Mouse (Mus musculus): Measurements from ENCODE around the gene Vwa5b1. TPM values are rescaled to one million over a fixed set of nuclear protein-coding genes. Genes with fewer than 3 reads are reported as not detected.

The Vwa5b1 gene
- polyA plus RNA-seq, 1 experiment = not detected

DNA sequence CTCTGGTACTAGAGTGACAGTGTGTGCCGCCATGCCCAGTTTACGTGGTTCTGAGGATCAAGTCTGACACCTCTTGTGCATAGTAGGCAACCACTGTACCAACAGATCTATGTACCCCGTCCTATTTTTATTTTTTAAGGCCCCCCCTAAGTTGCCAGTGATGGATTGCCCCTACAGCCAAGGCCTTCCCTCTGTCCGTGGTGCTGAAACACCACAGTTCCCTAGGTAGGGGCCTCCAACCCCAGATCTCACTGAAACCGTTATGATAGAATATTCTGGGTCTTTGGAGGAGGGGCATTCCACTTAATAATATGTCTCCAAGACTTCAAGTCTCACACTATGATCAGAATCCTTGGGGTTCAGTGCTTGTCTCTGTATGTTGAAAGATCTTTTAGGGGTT, 85.1 kb downstream of the Vwa5b1 start:
- no peak for TF ChIP-seq GATA1 (IDR thresholded peaks at IDR 0.05; ENCODE audit: low read length)

DNA sequence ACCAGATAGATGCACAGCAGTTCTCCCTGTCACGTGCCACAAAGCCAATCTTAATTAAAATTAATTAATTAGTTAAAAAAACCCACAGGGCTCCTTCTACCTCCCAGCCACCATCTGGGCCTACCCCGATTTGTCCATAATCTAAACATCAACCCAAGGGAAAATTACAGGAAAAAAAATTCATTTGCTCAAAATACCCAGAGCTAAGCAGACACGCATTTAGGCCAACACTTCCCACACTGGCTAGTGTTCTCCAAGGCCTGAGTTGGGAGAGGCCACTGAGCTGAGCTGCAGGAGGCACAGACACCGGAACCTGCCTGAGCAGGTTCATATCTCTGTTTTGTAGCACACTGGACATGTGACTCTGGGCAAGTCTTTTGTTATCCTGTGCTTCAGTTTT, 86.7 kb downstream of the Vwa5b1 start:
- TF ChIP-seq GATA1 (IDR thresholded peaks at IDR 0.05; ENCODE audit: low read length) = no peak

DNA sequence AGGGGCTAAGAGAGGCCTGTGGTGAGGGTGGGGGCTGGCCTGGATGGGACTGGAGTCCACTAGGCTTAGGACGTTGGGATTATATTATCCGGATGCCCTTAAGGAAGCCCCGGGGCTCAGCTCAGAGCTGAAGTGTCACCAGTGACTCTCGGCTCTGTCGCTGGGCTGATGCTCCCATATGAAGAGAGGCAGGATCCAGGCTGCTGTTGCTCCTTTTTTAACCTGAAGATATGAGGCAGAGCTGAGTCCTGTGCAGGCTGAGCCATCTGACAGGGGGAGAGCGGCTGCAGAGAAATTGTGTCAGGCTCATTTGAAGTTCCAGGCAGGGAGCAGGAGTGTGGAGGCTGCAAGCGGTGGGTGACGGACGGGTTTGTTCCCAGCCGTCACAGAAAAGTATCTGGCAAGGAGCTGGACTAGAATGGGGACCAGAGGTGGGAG, 87.5 kb downstream of the Vwa5b1 start:
- TF ChIP-seq GATA1 (IDR thresholded peaks at IDR 0.05; ENCODE audit: low read length) = no peak

DNA sequence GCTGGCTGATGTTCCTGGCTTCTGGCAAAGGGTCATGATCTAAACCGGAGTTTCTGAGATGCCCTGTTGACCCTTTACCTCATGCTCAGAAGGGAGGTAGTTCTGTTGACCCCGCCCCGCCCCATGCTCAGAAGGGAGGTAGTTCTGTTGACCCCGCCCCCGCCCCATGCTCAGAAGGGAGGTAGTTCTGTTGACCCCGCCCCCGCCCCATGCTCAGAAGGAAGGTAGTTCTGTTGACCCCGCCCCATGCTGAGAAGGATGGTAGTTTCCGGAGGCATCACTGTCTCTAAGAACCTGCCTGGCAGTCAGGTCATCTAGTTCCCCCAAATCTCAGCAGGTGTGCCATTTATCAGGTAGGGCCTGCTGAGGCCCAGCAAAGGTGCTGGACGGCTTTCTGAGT, 88.1 kb downstream of the Vwa5b1 start:
- no peak for TF ChIP-seq GATA1 (IDR thresholded peaks at IDR 0.05; ENCODE audit: low read length)

DNA sequence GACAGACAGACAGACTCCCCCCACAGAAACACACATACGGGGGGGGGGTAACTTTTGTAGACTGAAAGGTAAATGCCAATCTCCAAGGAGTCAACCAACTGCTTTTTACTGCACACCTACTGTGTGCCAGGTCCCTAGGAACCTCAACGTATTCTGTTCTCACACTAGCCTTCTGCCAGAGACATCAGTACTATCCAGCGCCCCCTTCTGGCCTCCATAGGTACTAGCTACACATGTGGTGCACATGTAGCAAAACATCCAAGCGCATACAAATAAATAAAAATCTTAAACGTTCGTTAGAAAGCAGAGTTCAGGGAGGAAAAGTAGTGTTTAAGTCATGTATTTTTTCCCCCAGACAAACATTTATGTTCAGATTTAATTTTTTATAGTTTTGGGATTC, 88.6 kb downstream of the Vwa5b1 start:
- no peak for TF ChIP-seq GATA1 (IDR thresholded peaks at IDR 0.05; ENCODE audit: low read length)

DNA sequence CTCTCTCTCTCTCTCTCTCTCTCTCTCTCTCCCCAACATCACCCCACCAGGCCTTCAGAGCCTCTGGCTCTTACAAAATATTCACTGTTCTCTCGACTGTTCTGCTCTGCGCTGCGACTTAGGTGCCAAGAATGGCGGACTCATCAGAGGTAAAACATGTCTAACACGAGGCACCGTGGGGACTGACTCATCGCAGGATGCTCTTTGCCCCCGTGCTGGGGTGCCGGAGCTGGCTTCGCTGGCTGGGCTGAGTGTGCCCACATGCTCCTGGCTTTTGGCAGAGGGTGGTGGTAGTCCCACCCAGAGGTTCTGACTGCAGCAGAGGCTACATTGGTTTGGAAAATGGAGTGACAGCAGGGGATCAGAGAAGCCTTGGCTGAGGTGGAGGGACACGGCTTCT, 89.4 kb downstream of the Vwa5b1 start:
- no peak for TF ChIP-seq GATA1 (IDR thresholded peaks at IDR 0.05; ENCODE audit: low read length)

- no peak for TF ChIP-seq GATA1 (IDR thresholded peaks at IDR 0.05; ENCODE audit: low read length)
These were observed 92.5 kb downstream of the Vwa5b1 start for GRCm38 (mm10) chr4:138543177-138543576.

DNA sequence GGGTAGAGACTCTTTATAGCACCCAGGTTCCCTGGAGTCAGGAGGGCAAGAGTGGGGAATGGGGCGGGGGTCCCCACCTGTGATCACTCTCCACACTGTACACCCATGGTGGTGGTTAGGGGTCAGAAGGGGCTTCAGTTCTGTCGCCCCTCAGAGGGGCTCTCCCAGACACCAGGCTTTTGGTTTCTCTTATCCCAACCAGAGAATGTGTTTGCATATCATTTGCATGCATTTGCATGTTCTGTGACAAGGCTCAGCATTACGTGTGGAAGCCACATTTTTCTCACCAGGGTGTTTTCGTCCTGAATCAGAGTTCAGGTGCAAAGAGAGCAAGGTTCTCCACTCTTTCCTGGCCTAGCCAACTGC, 97.6 kb downstream of the Vwa5b1 start:
- no peak for TF ChIP-seq GATA1 (IDR thresholded peaks at IDR 0.05; ENCODE audit: low read length)

DNA sequence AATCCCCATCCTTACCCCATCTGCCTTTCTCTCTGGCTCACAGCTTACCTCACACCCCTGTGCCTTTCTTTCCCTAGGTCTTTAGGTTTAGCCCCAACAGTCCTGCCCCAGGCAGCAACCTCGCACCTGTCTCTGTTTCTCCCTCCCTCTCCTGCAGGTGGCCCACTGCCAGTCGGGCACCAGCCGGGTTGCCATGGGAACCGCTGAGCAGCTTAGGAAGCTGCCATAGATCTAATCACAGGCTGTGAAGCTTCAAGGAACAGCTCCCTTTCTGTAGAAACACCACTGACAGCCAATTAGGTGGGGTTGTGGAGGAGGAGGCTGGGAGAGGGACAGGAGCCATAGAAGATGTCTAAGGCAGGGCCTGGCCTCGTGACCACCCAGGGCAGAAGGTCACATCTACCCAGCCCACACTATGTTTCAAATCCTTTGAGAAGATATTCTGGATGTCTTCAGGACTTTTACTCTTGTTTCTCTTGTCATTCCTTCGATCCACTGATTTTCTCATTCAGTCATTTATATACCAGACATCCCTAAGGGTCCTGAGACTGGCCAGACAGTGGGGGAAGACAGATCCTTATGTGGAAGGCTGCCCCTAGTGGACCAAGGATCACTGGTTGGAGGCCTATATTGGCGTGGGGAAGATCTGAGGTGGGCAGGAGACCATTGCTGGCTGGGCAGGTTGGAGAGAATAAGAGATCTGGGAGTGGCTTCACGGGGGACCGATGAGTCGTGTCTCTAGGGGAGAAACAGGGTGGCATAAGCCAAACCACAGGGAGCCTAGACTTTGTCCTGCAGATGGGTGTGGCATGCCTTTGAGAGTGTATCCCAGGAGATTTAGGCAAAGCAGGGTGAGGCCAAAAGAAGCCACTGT, 98.2 kb downstream of the Vwa5b1 start:
- no peak for TF ChIP-seq GATA1 (IDR thresholded peaks at IDR 0.05; ENCODE audit: low read length)

DNA sequence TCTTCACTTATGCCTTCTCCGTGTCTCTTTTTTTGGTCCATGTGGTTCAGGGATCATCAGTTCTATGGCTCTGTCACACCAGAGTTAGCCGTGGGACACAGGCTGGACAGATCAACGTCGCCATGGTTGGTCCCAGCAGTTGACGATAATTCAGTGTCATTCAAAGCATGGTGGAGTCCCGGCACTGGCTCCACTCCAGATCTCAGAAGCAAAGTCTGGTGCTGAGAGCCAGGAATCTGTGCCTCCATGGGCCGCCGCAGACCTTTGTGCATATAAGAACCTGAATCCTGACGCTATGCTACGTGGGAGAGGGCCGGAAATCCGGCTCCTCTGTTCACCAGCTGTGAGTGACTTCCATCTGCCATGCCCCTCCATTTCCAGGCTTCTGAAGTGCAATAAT, 100.1 kb downstream of the Vwa5b1 start:
- no peak for TF ChIP-seq GATA1 (IDR thresholded peaks at IDR 0.05; ENCODE audit: low read length)

- no peak for TF ChIP-seq GATA1 (IDR thresholded peaks at IDR 0.05; ENCODE audit: low read length)
These were observed 101.8 kb downstream of the Vwa5b1 start for GRCm38 (mm10) chr4:138533877-138534276.

- no peak for TF ChIP-seq GATA1 (IDR thresholded peaks at IDR 0.05; ENCODE audit: low read length)
These were observed 103.9 kb downstream of the Vwa5b1 start for GRCm38 (mm10) chr4:138531761-138532160.

DNA sequence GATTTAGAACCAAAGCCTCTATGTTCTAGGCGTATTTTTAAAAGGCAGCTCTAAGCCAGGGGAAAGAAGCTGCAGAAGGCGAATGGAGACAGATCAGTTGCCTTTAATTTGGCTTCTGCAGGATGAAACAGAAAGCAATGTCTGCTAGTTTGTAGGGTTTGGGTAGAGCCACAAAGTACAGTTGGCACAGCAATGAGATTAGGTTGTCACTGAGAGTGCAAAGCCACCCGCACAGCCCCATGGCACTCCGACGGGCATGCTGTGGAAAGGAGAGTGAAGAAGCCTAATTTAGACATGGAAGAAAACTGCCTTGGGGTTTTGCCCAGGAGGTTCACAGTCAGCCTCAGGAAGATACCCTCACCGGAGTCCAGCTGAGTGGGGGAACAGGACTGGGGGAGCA, 105.7 kb downstream of the Vwa5b1 start:
- no peak for TF ChIP-seq GATA1 (IDR thresholded peaks at IDR 0.05; ENCODE audit: low read length)

DNA sequence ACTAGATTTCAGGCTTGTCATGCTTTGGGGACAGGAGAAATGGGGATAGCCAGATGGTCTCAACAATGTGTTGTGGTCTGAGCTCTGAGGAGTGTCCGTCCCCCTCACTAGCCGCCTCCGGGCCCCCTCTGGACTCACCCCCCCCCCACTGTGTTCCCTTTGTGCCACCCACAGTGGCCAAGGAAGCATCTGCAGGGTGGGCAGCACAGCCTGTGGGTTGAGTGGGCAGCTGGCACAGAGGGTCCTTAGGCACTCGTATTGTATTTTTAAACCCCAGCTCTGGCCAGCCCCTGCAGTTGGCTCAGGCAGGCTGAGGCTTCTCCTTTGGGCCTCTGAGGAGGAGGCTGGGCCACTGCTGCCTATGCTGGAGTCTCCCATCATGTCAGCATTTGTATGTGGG, 110.0 kb downstream of the Vwa5b1 start:
- no peak for TF ChIP-seq GATA1 (IDR thresholded peaks at IDR 0.05; ENCODE audit: low read length)

DNA sequence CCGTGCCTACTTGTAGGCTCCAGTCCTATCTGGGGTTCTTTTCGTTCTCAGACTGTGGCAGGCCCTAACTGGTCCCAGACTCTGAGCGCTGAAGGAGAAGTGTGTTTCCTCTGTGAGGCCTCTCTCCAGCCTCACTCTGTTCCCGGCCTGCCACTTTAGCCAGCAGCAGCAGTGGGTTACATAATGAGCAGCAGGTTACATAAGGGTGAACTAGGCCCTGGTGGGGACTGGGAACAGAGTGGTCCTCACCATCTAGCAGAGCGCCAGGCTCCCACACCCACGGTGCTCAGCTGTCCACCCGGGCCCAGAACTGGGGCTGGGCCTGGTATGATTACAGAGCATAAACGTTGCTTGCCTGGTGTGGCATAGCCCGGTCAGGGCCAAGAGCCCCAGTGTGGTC, 110.9 kb downstream of the Vwa5b1 start:
- TF ChIP-seq GATA1 (IDR thresholded peaks at IDR 0.05; ENCODE audit: low read length) = no peak

DNA sequence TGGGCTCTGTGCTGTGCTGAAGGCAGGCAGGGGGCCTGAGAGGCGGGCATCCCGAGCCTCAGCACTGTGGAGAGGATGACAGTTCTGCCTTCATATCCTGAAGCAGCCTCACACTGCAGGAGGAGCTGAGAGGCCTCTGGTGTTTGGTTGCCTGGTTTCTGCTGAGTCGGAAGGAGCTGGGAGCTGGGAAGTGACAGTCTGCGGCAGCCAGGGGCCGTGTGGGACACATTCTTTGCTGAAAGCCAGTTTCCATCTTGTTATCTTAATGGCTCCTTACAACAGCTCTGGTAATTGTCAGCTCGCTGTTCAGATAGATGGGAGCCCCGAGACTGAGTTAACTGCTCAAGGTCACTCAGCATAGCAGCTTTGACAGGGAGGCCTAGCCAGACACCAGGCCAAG, 111.9 kb downstream of the Vwa5b1 start:
- no peak for TF ChIP-seq GATA1 (IDR thresholded peaks at IDR 0.05; ENCODE audit: low read length)

DNA sequence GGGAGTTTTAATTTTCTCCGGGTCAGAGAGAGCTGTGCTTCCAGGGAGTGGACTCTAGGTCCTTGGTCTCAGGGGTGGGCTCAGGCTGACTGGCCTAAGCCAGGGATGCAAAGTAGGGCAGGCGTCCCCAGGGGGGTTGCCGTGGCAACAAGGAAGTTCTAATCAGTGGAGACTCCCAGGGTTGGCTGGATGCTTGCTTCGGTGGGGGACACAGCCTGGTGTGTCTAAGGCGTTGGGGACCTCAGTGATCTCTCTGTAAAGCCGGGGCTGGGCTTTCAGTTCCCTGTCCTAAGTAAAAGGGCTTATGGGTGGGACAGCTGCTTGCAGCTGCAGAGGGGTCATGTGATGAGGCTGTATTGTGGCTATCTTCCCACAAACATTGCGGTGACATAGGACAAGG, 113.4 kb downstream of the Vwa5b1 start:
- no peak for TF ChIP-seq GATA1 (IDR thresholded peaks at IDR 0.05; ENCODE audit: low read length)
